Mouse (Mus musculus) erythroblast, embryonic 14.5 days (primary cell): ENCODE results near the gene Vps8. TPM values are rescaled to one million over a fixed set of nuclear protein-coding genes. Genes with fewer than 3 reads are reported as not detected.

Experiments used
- H3K27me3 ChIP-seq: 2 replicates; pipeline ENCODE4 v1.6.1; 2012; ENCODE audit warnings: inconsistent platforms; ENCODE audit not compliant: control insufficient read depth
- H3K36me3 ChIP-seq: 2 replicates; pipeline ENCODE4 v1.6.1; 2012; ENCODE audit warnings: mild to moderate bottlenecking, inconsistent platforms; ENCODE audit not compliant: control insufficient read depth
- H3K4me1 ChIP-seq: 2 replicates; pipeline ENCODE4 v1.6.1; 2012; ENCODE audit warnings: inconsistent platforms; ENCODE audit not compliant: control insufficient read depth
- H3K4me3 ChIP-seq: replicated peaks from 2 replicates; pipeline ENCODE3; 2012; ENCODE audit warnings: moderate library complexity, mild to moderate bottlenecking, inconsistent platforms
- H3K9me3 ChIP-seq: 2 replicates; pipeline ENCODE4 v1.6.1; 2012; ENCODE audit warnings: low read length, inconsistent platforms, mixed read lengths; ENCODE audit not compliant: control insufficient read depth
- GATA1 ChIP-seq: IDR thresholded peaks from 2 replicates; pipeline ENCODE4 v1.6.1; 2012; ENCODE audit warnings: low read length, inconsistent platforms, mixed read lengths
- TAL1 ChIP-seq: IDR thresholded peaks from 3 replicates; pipeline ENCODE4 v1.6.1; 2012; ENCODE audit warnings: low read length, inconsistent platforms, mixed read lengths
- polyA plus RNA-seq: library from polyadenylated mRNA; stranded (reverse); fragments of >175 nt; gene quantifications from 2 replicates; pipeline ENCODE4 v1.2.3, GENCODE M21; 2012

Gene Vps8
- polyA plus RNA-seq, 1 experiment, result 3.1 TPM

GRCm38 (mm10) chr16:21693981-21694462 is 271.1 kb downstream of the Vps8 start:
- TF ChIP-seq GATA1 (no peak), TAL1 (no peak)
- Histone ChIP-seq H3K27me3 (peaks cover 45% of the 10 kb centered on the region), H3K4me1 (peaks cover 9% of the 10 kb centered on the region), H3K9me3 (no peaks in the 10 kb centered on the region), H3K36me3 (no peaks in the 10 kb centered on the region), H3K4me3 (peak overlapping the region; percentile 59)

Other genes starting within 250 kb of the Vps8 start
- gene Ephb3, start 218.4 kb upstream of the Vps8 start, polyA plus RNA-seq, result 0.01 TPM in 1 of 2 replicates, not detected in the other